Mouse (Mus musculus): ENCODE data around the gene Gtpbp3. TPM values are rescaled to one million over a fixed set of nuclear protein-coding genes. Genes with fewer than 3 reads are reported as not detected.
A peak's percentile ranks its signal among the peaks of the same experiment; 100 is the strongest.
"Not testable (repeated sequence)": the region's sequence is repeated elsewhere in the genome, so short reads cannot be mapped to it uniquely, and the experiment has no call there.

The Gtpbp3 gene
- total RNA-seq, 2 experiments from 2014 or later, result 10.1 to 10.7 TPM

DNA sequence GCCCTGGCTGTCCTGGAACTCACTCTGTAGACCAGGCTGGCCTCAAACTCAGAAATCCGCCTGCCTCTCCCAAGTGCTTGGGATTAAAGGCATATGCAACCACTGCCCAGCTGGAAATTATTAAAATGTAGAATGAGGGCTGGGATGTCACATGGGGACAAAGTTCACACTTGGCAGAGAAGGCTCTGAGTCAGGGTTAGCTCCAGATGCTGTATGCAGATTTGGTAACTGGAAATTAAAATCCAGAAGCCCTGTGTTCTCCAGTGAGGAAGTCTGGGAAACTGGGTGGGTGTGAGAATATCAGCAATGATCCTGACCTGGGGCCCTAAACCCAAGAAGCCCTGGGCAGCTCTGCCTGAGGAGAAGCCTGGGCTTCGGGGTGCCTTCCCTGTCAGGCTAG lies 21.4 kb downstream of the Gtpbp3 start:
- intact Hi-C loops (cut with DNase I), result no loop called here
- DNase-seq, result no peak
- TF ChIP-seq CTCF (IDR thresholded peaks at IDR 0.05), result no peak

DNA sequence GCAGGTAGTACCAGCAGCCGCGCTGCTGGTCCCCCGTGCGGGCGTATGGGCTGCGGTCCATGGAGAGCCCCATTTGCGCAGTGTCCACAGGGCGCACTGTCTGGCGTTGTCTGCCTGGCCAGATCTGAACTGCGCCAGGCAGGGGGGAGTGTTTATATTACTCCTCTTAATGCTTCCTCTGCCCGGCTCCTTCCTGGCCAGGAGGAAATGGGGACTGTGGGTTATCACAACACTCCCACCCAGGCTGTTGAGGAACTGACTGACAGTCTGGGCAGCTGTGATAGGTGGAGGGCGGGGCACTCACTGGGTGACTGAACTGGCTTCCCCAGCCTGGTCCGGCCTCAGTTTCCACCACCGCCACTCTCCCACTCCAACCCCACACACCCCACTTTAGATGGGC lies 23.7 kb downstream of the Gtpbp3 start, which contains the start of gene Plvap:
Gene Plvap (minus strand): TSS at position 109 of the 400 bp plus-strand sequence.
- Histone ChIP-seq H3K4me3 (peak within 1 kb of the TSS; percentile 27), H3K27ac (no peak within 1 kb of the TSS)
- intact Hi-C loops (cut with DNase I), result no loop called here
- DNase-seq, result no peak
- no peak for TF ChIP-seq CTCF (IDR thresholded peaks at IDR 0.05)

More for the DNA sequence above, 21.4 kb downstream of the Gtpbp3 start:
- 0 out of 2 replicates have a peak overlapping the region, but pooled peaks have one; percentile 5 for H3K4me3 ChIP-seq
- peak overlapping the region; percentile 48; the same call in 1 of the 2 replicates for H3K27ac ChIP-seq

DNA sequence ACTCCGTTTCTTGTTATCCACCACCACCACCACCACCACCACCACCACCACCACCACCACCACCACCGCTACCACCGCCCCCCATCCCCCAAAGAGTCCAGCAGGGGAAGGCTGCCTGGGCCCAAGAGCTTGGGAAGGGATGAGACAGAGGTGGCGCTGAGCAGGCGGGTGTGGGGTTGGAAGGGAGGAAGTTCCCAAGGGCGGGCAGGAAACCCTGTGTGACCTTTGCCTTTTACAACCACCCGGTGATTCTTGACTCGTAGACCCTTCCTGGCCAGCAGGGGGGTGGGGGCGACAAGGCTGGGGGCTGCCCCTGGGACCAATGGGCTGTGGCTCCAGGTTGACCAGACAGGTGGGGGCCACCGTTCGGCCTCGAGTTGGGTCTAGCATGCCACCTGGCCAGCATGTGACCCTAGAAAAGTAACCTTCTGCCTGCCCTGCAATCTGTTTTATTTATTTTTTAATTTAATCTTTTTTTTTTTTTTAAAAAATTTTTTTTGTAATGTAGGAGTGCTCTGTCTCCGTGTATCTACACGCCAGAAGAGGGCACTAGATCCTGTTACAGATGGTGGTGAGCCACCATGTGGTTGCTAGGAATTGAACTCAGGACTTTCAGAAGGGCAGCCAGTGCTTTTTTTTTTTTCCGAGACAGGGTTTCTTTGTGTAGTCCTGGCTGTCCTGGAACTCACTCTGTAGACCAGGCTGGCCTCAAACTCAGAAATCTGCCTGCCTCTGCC lies 25.3 kb downstream of the Gtpbp3 start:
- no peak overlapping the region for H3K4me3 ChIP-seq
- DNase-seq, result no peak
- intact Hi-C loops (cut with DNase I), result no loop called here
- no peak; the same call in 1 of the 2 replicates for TF ChIP-seq CTCF (IDR thresholded peaks at IDR 0.05)
- H3K27ac ChIP-seq, result no peak overlapping the region

DNA sequence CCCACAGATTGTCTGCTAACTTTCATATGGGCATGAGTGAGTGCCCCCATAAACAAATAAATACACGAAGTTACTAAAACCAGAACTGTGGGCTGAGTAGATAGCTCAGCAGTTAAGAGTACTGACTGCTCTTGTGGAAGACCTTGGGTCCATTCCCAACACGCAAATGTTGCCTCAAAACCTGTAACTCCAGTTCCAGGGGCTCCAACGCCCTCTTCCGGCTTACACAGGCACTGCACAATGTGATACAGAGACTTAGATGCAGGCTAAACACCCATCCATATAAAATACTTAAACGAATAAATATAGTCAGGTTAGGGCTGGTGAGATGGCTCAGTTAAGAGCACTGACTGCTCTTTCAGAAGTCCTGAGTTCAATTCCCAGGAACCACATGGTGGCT lies 27.1 kb downstream of the Gtpbp3 start:
- H3K4me3 ChIP-seq, result no peak overlapping the region
- intact Hi-C loops (cut with DNase I), result no loop called here
- no peak for DNase-seq
- no peak overlapping the region for H3K27ac ChIP-seq
- TF ChIP-seq CTCF (IDR thresholded peaks at IDR 0.05), result peak; percentile 17; the same call in 1 of the 2 replicates

DNA sequence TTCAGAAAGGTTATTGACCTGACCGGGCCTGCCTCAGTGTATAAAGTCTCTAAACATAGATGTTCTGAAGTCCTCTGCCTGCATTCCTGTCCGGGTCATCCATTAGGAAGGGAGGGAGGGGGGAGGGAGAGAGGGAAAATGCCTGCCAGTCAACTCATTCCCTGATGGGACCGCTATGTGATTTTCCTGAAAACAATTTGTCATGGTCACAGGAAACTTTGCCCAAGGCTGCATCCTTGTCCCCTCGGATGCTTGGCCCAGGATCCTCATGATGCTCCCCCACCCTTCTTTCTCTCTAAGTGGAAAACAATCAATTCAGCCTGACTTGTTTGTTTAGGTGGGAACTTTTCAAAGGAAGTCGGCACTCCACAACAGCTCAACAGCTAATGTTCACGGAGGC lies 28.9 kb downstream of the Gtpbp3 start:
- Histone ChIP-seq H3K4me3 (no peak overlapping the region), H3K27ac (no peak overlapping the region)
- no peak for TF ChIP-seq CTCF (IDR thresholded peaks at IDR 0.05)
- DNase-seq, result no peak
- intact Hi-C loops (cut with DNase I), result no loop called here

DNA sequence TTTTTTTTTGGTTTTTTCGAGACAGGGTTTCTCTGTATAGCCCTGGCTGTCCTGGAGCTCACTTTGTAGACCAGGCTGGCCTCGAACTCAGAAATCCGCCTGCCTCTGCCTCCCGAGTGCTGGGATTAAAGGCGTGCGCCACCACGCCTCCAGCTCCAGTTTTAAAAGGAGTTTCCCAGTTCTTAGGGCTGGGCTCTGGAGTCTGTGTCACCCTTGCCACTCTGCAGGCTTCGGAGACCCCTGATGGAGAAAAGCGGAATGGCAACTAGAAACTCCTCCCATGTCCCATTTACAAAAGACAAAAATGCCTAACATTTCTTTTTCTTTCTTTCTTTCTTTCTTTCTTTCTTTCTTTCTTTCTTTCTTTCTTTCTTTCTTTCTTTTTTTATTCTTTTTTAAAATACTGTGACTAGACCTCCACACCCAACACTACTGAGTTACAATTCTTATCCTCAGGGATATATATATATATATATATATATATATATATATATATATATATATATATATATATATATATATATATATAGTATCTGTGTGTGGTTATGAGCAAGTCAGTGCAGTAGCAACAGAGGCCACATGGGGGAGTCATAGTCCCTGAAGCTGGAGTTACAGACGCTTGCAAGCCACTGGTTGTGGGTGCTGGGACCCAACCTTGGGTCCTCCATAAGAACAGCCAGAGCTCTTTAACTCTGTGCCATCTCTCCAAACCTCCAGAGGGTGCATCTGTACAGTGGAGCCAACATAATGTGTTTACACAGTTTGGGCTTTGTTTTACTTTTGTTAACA lies 31.3 kb downstream of the Gtpbp3 start:
- H3K27ac ChIP-seq; intact Hi-C loops (cut with DNase I); H3K4me3 ChIP-seq: not testable (repeated sequence)
- peak; percentile 68 for DNase-seq
- peak; percentile 64 for TF ChIP-seq CTCF (IDR thresholded peaks at IDR 0.05)

DNA sequence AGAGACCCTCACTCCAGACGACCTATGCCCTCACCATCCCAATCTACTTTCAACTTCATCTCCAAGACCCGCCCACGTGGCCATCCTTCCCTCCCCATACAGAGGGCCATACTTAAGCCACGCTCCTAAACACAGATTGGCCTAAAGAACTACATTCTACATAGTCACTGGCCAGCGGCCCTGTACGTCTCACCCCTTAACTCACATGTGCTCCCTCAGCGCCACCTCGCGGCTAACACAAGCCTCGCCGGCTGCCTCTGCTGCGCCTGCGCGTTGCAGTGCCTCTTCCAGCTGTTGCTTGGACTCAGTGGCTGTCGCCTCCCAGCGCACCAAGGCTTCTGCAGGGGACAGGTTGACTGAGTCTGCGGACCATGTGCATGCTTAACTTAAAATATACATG lies 33.7 kb downstream of the Gtpbp3 start:
- peak; percentile 96 for DNase-seq
- Histone ChIP-seq H3K4me3 (peak overlapping the region; percentile 40), H3K27ac (no peak overlapping the region)
- TF ChIP-seq CTCF (IDR thresholded peaks at IDR 0.05), result peak; percentile 99; the same call in 1 of the 2 replicates
- intact Hi-C loops (cut with DNase I), result loop anchor here (1.0 to 5.0 kb wide), 3 partner anchors 25 to 80 kb away; partner anchors contain the start of genes Ano8 and Gtpbp3

DNA sequence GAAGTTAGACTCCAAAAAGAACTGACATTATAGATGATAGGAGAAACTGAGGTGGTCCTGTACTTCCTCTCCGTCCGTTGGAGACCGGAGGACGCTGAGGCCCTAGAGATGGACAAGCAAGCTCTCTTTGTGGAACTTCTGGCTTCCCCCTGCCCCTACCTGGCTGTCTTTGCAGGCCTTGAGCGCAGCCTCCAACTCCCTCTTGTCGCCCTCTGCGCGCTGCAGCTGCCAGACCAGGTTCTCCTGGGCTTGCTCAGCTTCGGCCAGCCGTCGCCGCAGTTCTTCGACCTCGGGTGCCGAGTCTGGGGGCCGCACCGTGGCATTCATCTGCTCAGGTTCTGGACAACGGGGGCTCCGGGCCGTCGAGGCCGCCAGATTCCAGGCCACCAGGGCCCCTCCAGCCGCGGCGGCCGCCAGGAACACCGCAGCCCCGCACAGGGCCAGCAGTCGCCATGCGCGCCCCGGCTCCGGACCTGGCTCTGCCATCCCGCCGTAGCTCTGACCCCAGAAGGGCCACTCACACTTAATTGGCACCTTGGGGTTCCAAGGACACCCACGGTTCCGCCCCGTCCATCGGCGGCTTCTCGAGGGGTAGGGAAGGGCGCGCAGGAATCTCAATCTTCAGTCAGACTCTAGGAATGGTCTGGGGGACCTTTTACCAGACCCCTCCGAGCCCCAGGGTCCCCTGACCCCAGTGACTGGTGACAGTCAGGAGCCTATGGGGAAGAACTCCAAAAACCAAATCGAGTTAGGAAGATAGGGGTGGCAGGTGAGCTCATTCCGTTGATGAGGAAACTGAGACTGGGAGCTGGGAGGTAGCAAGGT lies 37.5 kb downstream of the Gtpbp3 start, which contains the start of gene Ccdc194:
Gene Ccdc194 (minus strand): TSS at position 486 of the 825 bp plus-strand sequence.
- Histone ChIP-seq H3K4me3 (no peak within 1 kb of the TSS), H3K27ac (peak within 1 kb of the TSS; percentile 66)
- TF ChIP-seq CTCF (IDR thresholded peaks at IDR 0.05), result no peak
- intact Hi-C loops (cut with DNase I), result no loop called here
- DNase-seq, result no peak

DNA sequence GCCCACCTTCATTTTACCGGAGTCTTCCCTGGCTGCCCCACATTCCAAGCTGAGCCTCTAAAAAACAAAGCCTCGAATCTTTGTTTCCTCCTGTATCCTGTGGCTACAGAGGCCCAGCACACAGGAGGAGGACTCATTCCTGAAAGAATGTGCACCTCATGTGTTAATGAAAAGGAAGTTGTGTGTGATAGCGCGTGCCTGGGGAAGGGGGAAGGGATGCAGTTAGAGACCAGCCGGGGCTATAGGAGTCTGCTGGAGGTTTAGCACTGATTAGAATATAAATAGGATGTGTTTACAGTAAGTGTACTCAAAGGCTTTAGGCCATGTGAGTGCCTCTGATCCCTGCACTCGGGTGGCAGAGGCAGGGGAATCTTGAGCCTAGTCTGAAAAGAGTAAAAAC lies 38.4 kb downstream of the Gtpbp3 start:
- H3K4me3 ChIP-seq, result no peak overlapping the region
- no peak for TF ChIP-seq CTCF (IDR thresholded peaks at IDR 0.05)
- H3K27ac ChIP-seq, result peak overlapping the region; percentile 66
- intact Hi-C loops (cut with DNase I), result no loop called here
- no peak for DNase-seq

DNA sequence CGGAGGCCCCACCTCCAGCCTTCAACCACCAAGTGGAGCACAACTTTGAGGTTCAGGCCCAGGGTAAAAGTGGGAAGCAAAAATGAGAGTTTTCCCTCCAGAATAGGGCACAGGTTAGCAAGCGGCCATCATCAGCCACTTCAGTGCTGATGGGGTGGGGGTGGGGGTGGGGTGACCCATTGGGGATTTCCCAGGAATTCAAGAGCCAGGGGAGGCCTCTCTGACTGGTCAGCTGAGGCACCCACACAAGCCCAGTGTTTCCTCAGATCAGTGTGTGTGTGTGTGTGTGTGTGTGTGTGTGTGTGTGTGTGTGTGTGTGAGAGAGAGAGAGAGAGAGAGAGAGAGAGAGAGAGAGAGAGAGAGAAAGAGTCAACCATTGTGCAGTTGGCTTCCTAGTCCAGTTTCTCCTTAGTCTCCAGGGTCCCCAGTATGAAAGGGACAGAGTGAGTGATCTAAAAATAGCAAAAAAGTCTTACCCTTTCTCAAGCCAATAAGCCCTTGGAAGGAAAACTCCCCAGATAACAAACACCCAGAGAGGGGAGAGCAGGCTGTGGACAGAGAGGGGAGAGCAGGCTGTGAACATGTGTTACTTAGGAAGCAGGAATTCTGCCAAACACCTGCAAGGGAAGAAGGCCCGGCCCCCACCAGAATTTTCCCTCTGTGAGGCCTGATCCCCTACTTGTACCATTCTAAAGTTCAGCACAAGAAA lies 39.4 kb downstream of the Gtpbp3 start:
- no peak for DNase-seq
- TF ChIP-seq CTCF (IDR thresholded peaks at IDR 0.05), result no peak
- H3K27ac ChIP-seq, result peak overlapping the region; percentile 83
- no peak overlapping the region for H3K4me3 ChIP-seq
- intact Hi-C loops (cut with DNase I), result no loop called here

DNA sequence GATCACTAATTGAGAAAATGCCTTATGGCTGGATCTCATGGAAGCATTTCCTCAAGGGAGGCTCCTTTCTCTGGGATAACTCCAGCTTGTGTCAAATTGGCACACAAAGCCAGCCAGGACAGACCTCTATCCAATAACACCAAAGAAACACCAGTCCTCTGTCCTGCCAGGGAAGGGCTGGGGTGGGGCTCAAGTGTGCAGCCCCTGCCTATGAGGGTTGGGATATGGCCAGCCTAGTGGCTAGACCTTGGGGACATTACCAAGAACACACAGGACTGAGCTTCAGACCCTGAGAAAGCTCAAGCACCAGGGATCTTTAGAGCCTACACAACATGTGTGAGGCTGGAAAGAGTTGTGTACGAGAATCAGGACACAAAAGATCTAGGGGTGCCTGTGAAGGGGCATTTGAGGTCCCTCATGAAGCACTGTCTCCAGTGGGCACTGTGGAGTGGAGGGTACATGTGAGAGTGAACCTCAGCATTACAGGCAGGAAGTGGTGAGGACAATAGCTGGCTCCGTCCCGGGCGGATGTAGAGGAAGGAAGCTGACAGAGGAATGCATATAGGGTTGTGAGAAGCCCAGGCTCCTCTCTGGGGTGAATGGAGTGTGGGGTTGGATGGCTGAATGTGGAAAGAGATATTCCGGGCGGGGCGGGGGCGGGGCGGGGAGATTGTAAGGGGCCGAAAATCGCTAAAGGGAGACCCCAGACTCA lies 40.6 kb downstream of the Gtpbp3 start:
- Histone ChIP-seq H3K4me3 (no peak overlapping the region), H3K27ac (peak overlapping the region; percentile 83)
- no peak for TF ChIP-seq CTCF (IDR thresholded peaks at IDR 0.05)
- intact Hi-C loops (cut with DNase I), result no loop called here
- peak; percentile 26 for DNase-seq

Data from gastrocnemius, adult 2 months (tissue).